Mouse (Mus musculus): ENCODE results near the gene Ankrd39.

- TF ChIP-seq POLR2A (IDR thresholded peaks at IDR 0.05; ENCODE audit: borderline replicate concordance, extremely low read depth, low read depth, low read length) (no peak), CTCF (IDR thresholded peaks at IDR 0.05; ENCODE audit: insufficient read depth, low read length) (peak; percentile 20; the same call in 1 of the 2 replicates)
Measured at GRCm38 (mm10) chr1:36534595-36535058, 12.6 kb downstream of the Ankrd39 start.

Measured in lung, adult 2 months (tissue).